Mouse (Mus musculus): ENCODE measurements around the gene Wdr26. TPM values are rescaled to one million over a fixed set of nuclear protein-coding genes. Genes with fewer than 3 reads are reported as not detected.

Wdr26 gene
- polyA plus RNA-seq, 1 experiment from 2014 or later, result 39.3 TPM

- DNase-seq (ENCODE audit: low spot score, missing footprints) (no peak), ATAC-seq (ENCODE audit: low FRiP score) (no peak)
- no peak overlapping the region for H3K27ac ChIP-seq (ENCODE audit: low read depth, low read length)
- H3K9ac ChIP-seq (ENCODE audit: low read length), result no peak overlapping the region
- H3K36me3 ChIP-seq (ENCODE audit: control insufficient read depth, insufficient read depth, low read length), result no peaks in the 10 kb centered on the region
- WGBS, result 81% methylated on average over 8 of the region's 8 CpGs
- H3K4me1 ChIP-seq (ENCODE audit: control insufficient read depth, insufficient read depth, low read length), result peaks cover 17% of the 10 kb centered on the region
- no peaks in the 10 kb centered on the region for H3K9me3 ChIP-seq (ENCODE audit: control insufficient read depth, low read length)
- H3K4me2 ChIP-seq, result no peak overlapping the region
- H3K4me3 ChIP-seq (ENCODE audit: low read depth, low read length), result no peak overlapping the region
- H3K27me3 ChIP-seq (ENCODE audit: control insufficient read depth, insufficient read depth, low read length), result no peaks in the 10 kb centered on the region
Measured at GRCm38 (mm10) chr1:181214296-181215035, 2.7 kb upstream of the Wdr26 start.

DNA sequence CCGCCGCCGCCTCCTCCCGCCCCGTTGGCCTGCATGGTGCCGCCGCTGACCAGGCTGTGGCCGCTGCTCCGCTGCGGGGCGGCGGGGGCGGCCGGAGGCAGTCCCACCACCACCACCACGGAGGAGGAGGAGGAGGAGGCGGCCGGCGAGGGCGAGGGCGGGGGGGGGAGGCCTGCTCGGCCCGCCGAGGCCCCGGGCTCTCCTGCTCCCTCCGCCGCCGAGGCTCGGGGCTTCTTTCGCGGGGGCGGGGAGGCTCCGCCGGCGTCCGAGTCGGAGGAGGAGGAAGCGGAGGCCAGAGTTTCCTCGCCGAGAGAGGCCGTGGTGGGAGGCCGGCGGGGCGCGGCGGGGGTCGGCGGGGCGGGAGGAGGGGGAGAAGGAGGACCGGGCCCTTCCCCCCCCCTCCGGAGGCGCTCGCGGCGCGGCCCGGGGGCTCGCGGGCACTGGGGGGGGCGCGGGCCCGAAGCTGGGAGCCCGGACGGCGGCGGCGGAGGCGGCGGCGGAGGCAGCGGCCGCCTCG, 340 bp downstream of the Wdr26 start:
- Histone ChIP-seq H3K27ac (ENCODE audit: low read depth, low read length) (peak overlapping the region; percentile 82), H3K9ac (ENCODE audit: low read length) (peak overlapping the region; percentile 95), H3K4me2 (peak overlapping the region; percentile 94), H3K27me3 (ENCODE audit: control insufficient read depth, insufficient read depth, low read length) (no peaks in the 10 kb centered on the region), H3K36me3 (ENCODE audit: control insufficient read depth, insufficient read depth, low read length) (no peaks in the 10 kb centered on the region), H3K4me1 (ENCODE audit: control insufficient read depth, insufficient read depth, low read length) (peaks cover 17% of the 10 kb centered on the region), H3K4me3 (ENCODE audit: low read depth, low read length) (peak overlapping the region; percentile 99), H3K9me3 (ENCODE audit: control insufficient read depth, low read length) (no peaks in the 10 kb centered on the region)
- 0% methylated on average over 23 of the region's 72 CpGs for WGBS
- DNase-seq (ENCODE audit: low spot score, missing footprints), result peak; percentile 92
- ATAC-seq (ENCODE audit: low FRiP score), result peak; percentile 63

DNA sequence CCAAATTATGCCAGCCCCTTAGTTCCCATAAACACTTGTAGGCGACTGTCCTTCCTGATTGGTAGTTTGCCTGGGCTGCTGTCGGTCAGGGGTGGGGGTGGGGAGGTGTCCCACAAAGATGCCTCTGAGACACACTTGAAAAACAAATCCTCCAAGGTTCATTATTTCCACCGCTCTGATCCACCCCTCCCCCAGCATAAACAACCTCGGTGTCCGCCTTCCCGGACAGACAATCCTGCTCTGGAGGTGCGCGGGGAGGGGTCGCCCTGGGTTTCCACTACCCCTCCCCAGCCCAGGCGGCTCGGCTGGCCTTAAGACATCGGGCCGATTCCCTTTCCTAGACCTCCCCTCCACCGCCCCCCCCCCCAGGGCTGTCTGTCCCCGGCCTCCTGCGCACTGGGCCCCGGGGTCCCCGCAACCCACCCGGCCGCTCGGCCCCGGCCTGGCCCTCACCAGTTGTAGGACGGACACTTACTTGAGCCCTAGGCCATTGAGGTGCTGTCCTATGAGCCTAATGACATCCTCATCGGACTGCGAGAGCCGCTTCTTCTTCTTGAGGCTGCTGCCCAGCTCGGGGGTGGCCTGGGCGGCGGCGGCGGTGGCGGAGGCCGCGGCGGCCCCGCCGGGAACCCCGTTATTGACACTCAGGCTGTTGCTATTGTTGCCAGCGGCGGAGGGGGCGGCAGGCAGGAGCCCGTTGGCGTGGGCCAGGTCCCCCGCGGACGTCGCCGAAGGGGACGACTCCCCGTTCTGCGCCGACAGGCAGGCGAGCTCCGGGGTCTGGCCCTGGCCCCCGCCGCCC, 999 bp downstream of the Wdr26 start:
- peak overlapping the region; percentile 82 for H3K27ac ChIP-seq (ENCODE audit: low read depth, low read length)
- H3K4me3 ChIP-seq (ENCODE audit: low read depth, low read length), result peak overlapping the region; percentile 99
- H3K9me3 ChIP-seq (ENCODE audit: control insufficient read depth, low read length), result no peaks in the 10 kb centered on the region
- H3K4me2 ChIP-seq, result peak overlapping the region; percentile 94
- no peaks in the 10 kb centered on the region for H3K36me3 ChIP-seq (ENCODE audit: control insufficient read depth, insufficient read depth, low read length)
- peak overlapping the region; percentile 95 for H3K9ac ChIP-seq (ENCODE audit: low read length)
- H3K4me1 ChIP-seq (ENCODE audit: control insufficient read depth, insufficient read depth, low read length), result peaks cover 17% of the 10 kb centered on the region
- WGBS, result under 1% methylated on average over 50 of the region's 56 CpGs
- no peaks in the 10 kb centered on the region for H3K27me3 ChIP-seq (ENCODE audit: control insufficient read depth, insufficient read depth, low read length)
- DNase-seq (ENCODE audit: low spot score, missing footprints) (peak; percentile 91), ATAC-seq (ENCODE audit: low FRiP score) (peak; percentile 54)

DNA sequence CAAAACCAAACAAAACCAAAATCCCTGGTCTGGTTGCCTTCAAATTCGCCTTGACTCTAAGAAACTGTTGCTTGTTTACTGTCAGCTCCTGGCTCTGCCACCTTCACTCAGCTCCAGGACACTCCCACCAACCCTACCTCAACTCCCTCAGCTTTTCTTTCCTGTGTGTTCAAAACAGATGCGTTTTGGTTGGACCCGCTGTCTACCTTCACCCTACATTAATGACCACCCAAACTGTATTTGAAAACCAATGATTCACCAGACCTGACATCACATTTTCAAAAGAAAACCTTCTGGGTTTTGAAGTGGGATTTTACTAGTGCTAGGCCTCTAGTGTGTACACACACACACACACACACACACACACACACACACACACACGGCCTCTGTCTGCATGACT, 1.7 kb downstream of the Wdr26 start:
- no peak overlapping the region for H3K27ac ChIP-seq (ENCODE audit: low read depth, low read length)

DNA sequence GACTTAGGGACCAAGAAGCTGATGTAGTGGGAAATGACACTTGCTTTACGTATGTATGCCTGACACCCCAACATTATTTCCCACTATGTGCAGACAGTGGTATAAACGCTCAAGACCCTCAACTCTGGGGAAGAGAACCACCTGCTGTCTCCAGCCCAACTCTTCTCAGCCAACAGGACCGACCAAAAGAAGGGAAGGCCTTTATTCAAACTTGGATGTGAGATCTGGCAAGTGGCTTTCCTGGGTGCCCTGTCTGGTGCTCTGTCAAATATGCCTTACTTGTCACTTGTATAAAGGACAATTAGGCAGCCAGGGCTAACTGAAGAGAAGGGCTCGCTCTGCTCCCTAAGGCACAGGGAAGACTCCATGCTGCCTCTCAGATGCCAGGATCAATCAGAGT, 12.4 kb downstream of the Wdr26 start:
- WGBS, result 90% methylated on average over 4 of the region's 4 CpGs
- Histone ChIP-seq H3K9ac (ENCODE audit: low read length) (no peak overlapping the region), H3K4me3 (ENCODE audit: low read depth, low read length) (no peak overlapping the region), H3K4me2 (no peak overlapping the region), H3K36me3 (ENCODE audit: control insufficient read depth, insufficient read depth, low read length) (peaks cover 19% of the 10 kb centered on the region; the same call in 1 of the 2 replicates), H3K9me3 (ENCODE audit: control insufficient read depth, low read length) (no peaks in the 10 kb centered on the region), H3K27ac (ENCODE audit: low read depth, low read length) (no peak overlapping the region), H3K4me1 (ENCODE audit: control insufficient read depth, insufficient read depth, low read length) (no peaks in the 10 kb centered on the region), H3K27me3 (ENCODE audit: control insufficient read depth, insufficient read depth, low read length) (no peaks in the 10 kb centered on the region)
- DNase-seq (ENCODE audit: low spot score, missing footprints), result no peak
- ATAC-seq (ENCODE audit: low FRiP score), result no peak

More for the DNA sequence above, 1.7 kb downstream of the Wdr26 start:
- Histone ChIP-seq H3K4me2 (peak overlapping the region; percentile 94), H3K9ac (ENCODE audit: low read length) (peak overlapping the region; percentile 95), H3K4me3 (ENCODE audit: low read depth, low read length) (peak overlapping the region; percentile 99), H3K4me1 (ENCODE audit: control insufficient read depth, insufficient read depth, low read length) (peaks cover 17% of the 10 kb centered on the region), H3K27me3 (ENCODE audit: control insufficient read depth, insufficient read depth, low read length) (no peaks in the 10 kb centered on the region), H3K36me3 (ENCODE audit: control insufficient read depth, insufficient read depth, low read length) (no peaks in the 10 kb centered on the region), H3K9me3 (ENCODE audit: control insufficient read depth, low read length) (no peaks in the 10 kb centered on the region)
- ATAC-seq (ENCODE audit: low FRiP score), result no peak
- 24% methylated on average over 4 of the region's 4 CpGs for WGBS
- DNase-seq (ENCODE audit: low spot score, missing footprints), result no peak

DNA sequence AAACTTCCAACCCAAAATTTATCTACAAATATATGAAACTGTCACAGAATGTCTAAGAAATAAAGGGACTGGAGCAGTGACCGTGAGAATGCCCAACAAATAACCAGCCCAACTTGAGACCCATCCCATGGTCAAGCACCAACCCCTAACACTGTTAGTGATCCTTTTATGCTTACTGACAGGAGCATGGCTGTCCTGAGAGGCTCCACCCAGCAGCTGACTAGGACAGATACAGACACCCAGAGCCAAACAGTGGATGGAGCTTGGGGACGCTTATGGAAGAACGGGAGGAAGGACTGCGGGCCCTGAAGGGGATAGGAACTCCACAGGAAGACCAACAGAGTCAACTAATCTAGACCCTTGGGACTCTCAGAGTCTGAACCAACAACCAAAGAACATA, 22.9 kb downstream of the Wdr26 start:
- 91% methylated on average over 4 of the region's 4 CpGs for WGBS
- ATAC-seq (ENCODE audit: low FRiP score) (no peak), DNase-seq (ENCODE audit: low spot score, missing footprints) (no peak)
- Histone ChIP-seq H3K9ac (ENCODE audit: low read length) (no peak overlapping the region), H3K36me3 (ENCODE audit: control insufficient read depth, insufficient read depth, low read length) (peaks cover 30% of the 10 kb centered on the region), H3K27me3 (ENCODE audit: control insufficient read depth, insufficient read depth, low read length) (no peaks in the 10 kb centered on the region), H3K4me3 (ENCODE audit: low read depth, low read length) (no peak overlapping the region), H3K27ac (ENCODE audit: low read depth, low read length) (no peak overlapping the region), H3K4me1 (ENCODE audit: control insufficient read depth, insufficient read depth, low read length) (no peaks in the 10 kb centered on the region), H3K9me3 (ENCODE audit: control insufficient read depth, low read length) (no peaks in the 10 kb centered on the region), H3K4me2 (no peak overlapping the region)

DNA sequence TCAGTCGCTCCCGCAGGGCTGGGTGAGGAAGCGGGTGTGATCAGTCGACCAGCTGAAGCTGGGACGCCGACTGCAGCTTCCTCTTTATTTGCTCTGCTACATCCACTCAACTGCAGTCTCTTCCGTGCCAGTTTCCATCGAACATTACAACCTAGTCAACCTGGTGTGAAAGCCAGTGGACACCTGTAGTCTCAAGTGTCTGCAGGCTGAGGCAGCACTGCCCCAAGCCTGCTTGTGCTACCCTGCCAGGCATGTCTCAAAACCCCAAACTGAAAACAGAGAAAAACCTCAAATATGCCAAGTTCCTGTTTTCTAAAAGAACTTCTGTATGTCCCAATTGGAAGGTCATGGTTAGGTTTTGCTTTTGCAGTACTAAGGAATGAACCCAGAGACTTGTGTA, 41.6 kb downstream of the Wdr26 start:
- Histone ChIP-seq H3K4me2 (no peak overlapping the region), H3K9ac (ENCODE audit: low read length) (no peak overlapping the region), H3K4me1 (ENCODE audit: control insufficient read depth, insufficient read depth, low read length) (no peaks in the 10 kb centered on the region), H3K4me3 (ENCODE audit: low read depth, low read length) (no peak overlapping the region), H3K27ac (ENCODE audit: low read depth, low read length) (no peak overlapping the region), H3K36me3 (ENCODE audit: control insufficient read depth, insufficient read depth, low read length) (peaks cover 2% of the 10 kb centered on the region; the same call in 1 of the 2 replicates), H3K27me3 (ENCODE audit: control insufficient read depth, insufficient read depth, low read length) (no peaks in the 10 kb centered on the region), H3K9me3 (ENCODE audit: control insufficient read depth, low read length) (no peaks in the 10 kb centered on the region)
- no peak for ATAC-seq (ENCODE audit: low FRiP score)
- no peak for DNase-seq (ENCODE audit: low spot score, missing footprints)
- WGBS, result 88% methylated on average over 8 of the region's 8 CpGs

DNA sequence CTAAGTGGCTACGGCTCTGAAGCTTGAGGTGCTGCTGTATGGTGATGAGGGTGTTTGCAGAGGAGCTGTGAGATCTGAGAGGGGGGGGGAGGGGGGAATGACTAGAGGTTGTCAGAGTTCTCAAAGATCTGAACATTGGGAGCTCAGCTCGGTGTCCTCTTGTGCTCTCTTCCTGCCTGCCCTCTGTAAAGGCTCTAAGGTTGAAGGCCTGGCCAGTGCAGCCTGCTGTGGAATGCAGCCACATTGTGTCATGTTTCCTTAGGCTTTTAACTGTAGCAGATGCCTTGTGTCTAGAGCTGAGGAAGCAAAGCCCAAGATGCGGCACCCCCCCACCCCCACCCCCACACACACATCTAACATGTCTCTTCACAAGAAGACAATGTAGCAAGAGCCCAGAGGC, 43.4 kb downstream of the Wdr26 start:
- no peaks in the 10 kb centered on the region for H3K27me3 ChIP-seq (ENCODE audit: control insufficient read depth, insufficient read depth, low read length)
- DNase-seq (ENCODE audit: low spot score, missing footprints), result no peak

GRCm38 (mm10) chr1:181167816-181168215, 44.0 kb downstream of the Wdr26 start:
- Histone ChIP-seq H3K27ac (ENCODE audit: low read depth, low read length) (no peak overlapping the region), H3K36me3 (ENCODE audit: control insufficient read depth, insufficient read depth, low read length) (peaks cover 17% of the 10 kb centered on the region; the same call in 1 of the 2 replicates), H3K9me3 (ENCODE audit: control insufficient read depth, low read length) (no peaks in the 10 kb centered on the region), H3K4me2 (no peak overlapping the region), H3K9ac (ENCODE audit: low read length) (no peak overlapping the region), H3K4me3 (ENCODE audit: low read depth, low read length) (no peak overlapping the region), H3K27me3 (ENCODE audit: control insufficient read depth, insufficient read depth, low read length) (no peaks in the 10 kb centered on the region), H3K4me1 (ENCODE audit: control insufficient read depth, insufficient read depth, low read length) (no peaks in the 10 kb centered on the region)
- WGBS, result 81% methylated on average over 2 of the region's 2 CpGs
- ATAC-seq (ENCODE audit: low FRiP score) (no peak), DNase-seq (ENCODE audit: low spot score, missing footprints) (no peak)

More for the DNA sequence above, 43.4 kb downstream of the Wdr26 start:
- ATAC-seq (ENCODE audit: low FRiP score), result no peak
- H3K4me1 ChIP-seq (ENCODE audit: control insufficient read depth, insufficient read depth, low read length), result no peaks in the 10 kb centered on the region
- no peaks in the 10 kb centered on the region for H3K9me3 ChIP-seq (ENCODE audit: control insufficient read depth, low read length)
- no peak overlapping the region for H3K4me3 ChIP-seq (ENCODE audit: low read depth, low read length)
- 87% methylated on average over 3 of the region's 3 CpGs for WGBS
- no peak overlapping the region for H3K27ac ChIP-seq (ENCODE audit: low read depth, low read length)
- H3K36me3 ChIP-seq (ENCODE audit: control insufficient read depth, insufficient read depth, low read length), result peaks cover 12% of the 10 kb centered on the region; the same call in 1 of the 2 replicates
- no peak overlapping the region for H3K9ac ChIP-seq (ENCODE audit: low read length)
- no peak overlapping the region for H3K4me2 ChIP-seq

All from midbrain, embryonic 11.5 days (tissue).